Mouse (Mus musculus): Measurements from ENCODE around the gene Nek8.

Nek8 gene

DNA sequence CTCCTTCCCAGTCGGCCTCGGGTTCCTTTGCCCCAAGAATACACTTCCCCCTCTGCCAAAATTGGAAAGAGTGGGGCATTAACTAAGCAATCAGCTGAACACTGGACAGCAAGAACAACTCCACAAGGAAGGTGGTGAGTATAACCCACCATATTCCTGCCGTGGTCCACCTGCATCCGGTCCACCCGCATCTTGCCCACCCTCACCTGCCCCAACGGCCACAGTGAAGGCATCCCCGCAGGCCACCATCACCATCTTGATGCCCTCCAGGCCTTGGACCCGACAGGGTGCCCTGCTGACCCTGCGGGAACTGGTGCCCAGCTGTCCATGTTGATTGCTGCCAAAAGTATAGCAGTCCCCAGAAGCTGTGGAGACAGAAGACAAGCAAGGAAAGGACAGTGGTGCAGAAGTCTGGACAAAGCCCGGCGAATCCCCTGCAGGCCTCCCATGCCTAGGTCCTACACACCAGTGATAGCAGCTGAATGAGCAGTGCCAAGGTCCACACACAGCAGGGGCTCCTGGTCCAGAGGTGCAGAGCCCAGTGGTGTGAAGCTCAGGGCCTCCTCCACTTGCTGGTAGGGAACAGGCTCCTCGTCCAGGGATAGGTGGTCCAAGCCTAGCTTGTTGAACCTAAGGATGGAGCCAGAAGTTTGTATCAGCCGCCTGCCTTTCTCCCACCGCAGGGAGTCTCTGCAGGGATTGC is 9.1 kb downstream of the Nek8 start:
- no peak for DNase-seq (ENCODE audit: low read depth, low spot score)

DNA sequence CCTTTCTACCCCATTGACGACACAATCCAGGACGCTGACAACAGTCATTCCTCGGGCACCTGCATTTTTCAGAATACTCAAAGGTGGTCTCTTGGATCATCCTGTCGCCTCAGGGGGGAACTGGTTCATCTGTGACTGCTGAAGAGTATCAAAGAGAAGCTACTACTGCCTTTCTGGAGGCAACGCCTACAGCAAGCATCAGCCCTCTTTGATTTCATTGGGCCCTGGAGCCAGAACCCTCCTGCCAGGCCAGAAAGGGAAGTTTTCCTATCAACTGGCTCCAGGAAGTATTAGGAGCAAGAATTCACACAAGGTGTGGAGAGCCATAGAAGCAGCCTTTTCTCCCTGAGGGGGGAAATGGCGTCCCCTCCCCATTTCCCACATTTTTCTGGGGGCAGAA is 9.8 kb downstream of the Nek8 start:
- DNase-seq (ENCODE audit: low read depth, low spot score), result peak; percentile 50

DNA sequence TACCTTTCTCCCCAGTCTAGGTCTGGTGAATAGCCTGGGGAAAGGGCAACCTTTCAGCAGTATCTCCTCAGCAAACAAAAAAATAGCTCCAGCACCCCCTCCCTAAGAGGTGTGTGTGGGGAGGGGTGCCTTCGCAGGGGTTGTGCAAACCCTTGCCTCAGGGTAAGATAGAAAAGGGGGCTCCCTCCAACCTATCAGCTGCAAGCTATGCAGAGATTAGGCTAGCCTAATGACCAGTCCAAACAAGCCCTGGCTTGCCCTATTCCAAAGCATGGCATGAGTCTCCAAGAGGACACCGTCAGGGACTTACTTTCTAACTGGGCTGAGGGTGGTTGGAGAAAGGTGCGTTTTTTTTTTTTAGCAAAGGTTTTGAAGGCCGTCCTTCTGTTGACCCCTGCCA is 10.3 kb downstream of the Nek8 start:
- peak; percentile 45 for DNase-seq (ENCODE audit: low read depth, low spot score)

DNA sequence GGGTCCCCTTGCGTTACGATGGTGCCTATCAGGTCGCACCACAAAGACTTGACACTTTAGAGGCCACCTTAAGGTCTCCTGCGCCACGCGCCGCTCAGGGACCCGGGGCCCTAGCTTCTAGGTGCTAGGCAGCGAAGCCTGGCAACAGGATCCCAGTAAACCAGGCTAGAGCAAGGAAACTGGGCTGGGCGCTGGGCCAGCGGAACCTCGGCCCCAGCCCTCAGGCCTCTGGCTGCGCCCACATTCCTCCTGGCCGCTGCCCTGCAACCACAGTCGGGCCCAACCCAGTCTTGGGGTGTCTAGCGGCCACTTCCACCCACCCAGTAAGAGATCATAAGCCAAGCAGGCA is 10.7 kb downstream of the Nek8 start:
- no peak for DNase-seq (ENCODE audit: low read depth, low spot score)

DNA sequence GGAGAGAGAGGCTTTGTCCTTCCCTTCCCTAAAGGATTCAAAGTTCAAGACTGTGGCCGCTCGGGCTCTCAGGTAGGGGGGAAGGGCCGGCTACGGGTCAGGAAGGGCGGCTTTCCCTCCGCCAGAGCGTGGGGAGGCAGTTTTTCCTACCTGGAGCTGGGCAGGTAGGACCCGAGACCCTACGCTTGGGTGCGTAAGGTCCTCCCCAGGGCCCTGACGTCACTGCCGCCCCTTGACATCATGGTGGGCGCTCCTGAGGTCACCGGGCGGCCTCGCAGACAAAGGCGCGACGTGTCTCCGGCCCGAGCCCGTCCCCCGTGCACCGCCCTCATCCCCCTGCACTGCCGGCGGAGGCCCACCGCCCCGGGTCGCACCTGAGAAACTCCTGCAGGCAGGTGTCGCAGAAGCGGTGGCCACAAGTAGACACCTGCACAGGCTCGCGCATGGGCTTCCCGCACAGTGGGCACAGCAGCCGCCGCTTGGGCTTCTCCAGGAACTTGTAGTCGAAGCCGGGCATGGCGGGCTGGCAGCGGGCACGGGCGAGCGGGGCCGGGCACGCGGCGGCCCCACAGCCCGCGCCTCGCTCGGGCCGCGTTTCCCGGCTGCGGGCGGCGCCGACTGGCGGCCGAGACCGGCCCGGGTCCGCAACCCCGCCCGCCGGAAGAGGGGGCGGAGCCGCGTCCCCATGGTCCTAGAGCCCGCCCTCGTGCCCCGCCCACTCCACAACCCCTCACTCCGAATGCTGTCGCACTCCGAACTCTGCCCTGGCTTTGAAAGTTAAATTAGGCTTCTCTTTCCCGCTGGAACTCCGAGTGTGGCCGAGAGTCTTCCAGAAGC is 11.3 kb downstream of the Nek8 start, which contains the start of gene Traf4:
Traf4 (minus strand) TSS at position 666 of the 837 bp plus-strand sequence.
- peak; percentile 91 for DNase-seq (ENCODE audit: low read depth, low spot score)

DNA sequence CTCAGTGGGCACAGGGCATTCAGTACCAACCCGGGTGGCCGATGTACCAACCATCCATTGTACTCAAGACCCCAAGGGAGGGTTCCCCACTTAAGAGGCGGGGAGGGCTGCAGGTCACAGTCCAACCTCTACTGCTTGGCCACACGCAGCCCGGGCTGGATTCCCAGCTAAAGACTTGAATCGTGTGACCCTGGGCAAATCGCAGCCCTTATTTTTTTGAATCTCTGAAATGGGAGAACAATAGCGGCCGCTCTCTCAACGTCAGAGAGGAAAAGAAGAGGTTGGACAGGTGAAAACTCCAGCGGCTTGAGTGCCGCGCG is 11.9 kb downstream of the Nek8 start:
- no peak for DNase-seq (ENCODE audit: low read depth, low spot score)

DNA sequence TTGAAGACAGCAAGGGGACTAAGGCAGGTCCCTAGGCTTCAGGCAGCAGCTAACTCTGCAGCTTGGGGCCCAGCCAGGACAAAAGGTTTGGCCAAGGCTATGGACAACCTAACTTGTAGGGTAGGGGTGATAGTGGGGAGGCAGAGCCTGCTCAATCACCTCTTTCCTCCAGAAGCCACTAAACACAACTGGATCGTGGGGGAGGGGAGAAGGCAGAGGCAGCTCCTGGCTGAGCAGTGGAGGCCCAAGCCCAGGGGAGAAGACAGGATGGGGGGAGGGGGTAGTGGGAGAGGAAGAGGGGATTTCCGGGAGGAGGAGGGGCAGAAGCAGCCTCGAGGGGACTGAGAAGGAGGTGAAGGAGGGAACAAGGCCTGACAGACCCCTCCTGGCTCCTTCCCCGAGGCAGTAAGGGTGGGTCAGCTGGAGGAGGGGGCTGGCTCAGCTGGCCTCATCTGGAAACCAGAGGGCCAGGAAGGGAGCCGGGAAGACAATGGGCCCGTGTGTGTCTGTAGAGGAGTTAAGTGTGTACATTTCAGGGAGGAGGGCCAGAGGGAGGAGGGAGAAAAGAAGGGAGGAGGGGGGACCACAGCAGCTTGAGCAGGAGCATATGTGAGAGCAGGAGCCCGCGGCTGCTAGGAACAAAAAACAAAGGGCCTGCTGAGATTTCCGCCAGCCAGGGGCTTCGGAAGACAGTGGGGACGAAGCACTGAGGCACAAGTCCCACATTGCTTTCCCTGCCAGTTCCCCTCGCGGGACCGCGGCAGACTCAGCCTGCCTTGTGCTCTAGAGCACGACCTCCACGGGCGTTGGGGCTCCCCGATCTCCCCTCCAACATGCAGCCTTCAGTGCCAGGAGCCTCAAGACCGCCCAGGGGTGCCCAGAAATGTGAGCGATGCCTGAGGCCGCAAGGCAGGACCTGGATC is 12.5 kb downstream of the Nek8 start:
- DNase-seq (ENCODE audit: low read depth, low spot score), result peak; percentile 93

DNA sequence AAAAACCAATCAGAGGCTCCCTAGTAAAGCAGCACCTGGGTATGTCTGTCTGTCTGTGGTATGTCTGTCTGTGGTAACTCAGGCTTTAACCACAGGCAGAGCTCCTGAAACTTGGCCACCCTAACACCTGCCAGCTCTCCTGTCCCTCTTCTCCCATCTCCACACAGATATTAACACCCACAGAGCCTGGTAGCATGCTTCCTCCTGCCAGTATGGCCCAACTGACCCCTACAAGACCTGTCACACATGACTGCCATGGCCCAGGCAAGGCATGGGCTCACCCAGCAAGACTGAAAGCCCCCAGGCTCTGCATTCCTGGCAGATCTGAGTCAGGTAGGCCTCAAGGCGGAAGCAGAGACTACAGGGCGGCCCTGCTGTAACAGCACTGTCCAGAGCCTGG is 13.4 kb downstream of the Nek8 start:
- DNase-seq (ENCODE audit: low read depth, low spot score), result no peak

DNA sequence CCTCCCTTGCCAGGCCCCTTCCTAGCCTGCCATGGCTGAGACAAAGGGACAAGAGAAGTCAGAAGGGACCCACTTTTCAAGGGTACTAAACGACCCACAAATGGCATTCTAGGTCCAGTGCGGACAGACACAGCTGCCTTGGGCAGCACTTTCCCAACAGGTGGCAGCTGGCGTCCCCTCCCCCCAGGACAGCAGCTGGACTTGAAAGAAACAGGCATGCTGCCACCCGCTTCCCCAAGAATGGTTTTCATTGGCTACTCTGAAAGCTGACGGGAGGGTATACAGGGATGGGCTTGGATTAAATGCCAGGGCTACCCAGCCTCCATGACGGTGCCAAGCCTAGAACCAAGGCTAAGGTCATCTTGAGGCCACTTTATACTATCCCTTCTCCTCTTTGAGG is 14.0 kb downstream of the Nek8 start:
- no peak for DNase-seq (ENCODE audit: low read depth, low spot score)

DNA sequence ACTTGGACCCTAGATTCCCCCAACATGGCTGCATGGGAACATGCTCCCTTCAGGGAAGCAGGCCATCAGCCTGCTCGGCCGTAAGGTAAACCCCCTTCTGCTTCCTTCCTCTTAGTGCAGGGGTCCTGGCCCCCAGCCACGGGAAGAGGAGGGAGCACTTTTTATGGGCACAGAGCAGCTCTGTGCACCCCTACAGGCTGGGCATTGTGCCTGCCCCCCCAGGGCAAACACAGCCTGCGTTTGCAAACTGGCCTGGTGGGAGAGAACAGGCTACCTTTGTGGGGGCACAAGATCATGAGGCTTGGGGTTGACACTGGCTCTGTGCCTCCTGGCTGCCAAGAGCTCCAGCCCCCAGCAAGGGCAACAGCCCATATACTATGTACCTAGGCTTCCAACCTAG is 14.5 kb downstream of the Nek8 start:
- DNase-seq (ENCODE audit: low read depth, low spot score), result no peak

DNA sequence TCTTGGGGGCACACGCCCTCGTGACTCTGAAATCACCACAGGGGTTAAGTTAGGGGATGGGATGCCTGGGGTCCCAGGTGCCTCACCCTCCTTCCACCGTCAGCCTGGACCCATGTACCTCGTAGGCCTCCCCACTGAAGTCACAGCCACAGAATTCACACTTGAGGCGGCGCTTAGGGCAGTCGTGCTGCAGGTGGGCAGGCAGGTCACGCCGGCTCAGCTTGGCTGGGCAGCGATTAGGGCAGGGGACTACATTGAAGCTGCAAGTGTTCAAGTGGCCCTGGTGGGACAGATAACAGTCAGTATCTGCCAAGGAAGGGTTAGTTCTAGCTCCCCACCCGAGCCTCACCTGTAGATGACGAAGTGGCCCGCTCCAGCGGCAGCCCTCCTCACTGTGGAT is 15.3 kb downstream of the Nek8 start:
- DNase-seq (ENCODE audit: low read depth, low spot score), result no peak

DNA sequence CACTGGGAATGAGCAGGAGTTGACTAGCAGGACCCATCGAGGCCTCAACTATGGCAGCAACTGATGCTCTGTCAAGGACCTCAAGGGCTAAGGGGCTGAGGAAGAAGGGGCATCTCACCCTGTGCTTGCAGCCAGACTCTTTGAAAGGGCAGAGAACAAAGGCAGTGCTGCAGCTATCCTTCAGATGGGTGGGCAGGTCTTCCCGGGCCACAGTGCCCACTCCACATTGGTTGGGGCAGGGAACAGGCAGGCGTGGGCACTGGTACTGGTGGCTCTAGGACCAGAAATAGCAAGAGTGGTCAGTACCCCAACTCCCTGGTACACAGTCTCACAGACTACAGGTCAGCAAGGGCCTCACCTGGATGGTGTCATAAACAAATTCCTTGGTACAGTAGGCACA is 15.8 kb downstream of the Nek8 start:
- DNase-seq (ENCODE audit: low read depth, low spot score), result no peak

DNA sequence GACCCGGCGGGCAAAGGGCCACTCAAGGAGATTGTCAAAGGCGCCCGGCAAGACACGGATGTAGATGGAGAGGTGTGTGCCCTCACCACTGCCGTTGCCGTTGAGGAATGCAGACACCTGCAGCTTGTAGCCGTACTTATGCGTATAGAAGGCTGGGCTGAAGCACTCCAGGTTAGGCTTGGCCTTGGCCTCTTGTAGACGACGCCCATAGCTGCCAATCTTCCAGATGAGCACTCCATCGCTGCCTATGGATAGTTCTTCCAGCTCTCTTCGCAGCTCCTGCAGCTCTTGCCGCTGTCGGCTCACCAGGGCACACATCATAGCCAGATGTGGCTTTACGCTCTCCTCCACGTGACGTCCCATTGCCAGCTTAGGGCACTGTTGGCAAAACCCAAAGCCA is 16.3 kb downstream of the Nek8 start:
- peak; percentile 31 for DNase-seq (ENCODE audit: low read depth, low spot score)

DNA sequence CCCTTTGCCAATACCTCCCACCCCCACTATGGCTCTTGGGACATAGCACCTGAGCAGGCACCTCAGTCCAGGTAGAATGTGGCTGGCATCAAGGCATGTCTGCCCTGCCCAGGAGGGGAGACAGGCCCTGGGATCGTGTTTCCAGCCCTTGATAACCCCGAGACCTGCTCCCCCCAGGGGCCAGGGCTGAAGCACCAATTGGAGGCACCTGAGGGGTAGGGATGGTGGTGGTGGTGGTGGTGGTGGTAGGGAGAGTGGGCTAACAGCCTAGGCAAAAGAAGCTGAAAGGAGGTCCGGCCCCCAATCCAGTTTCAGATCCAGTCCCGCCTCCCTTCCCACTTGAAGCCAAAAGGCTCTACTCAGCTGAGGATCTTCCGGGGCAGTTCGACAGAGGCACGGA is 16.9 kb downstream of the Nek8 start:
- peak; percentile 34 for DNase-seq (ENCODE audit: low read depth, low spot score)

DNA sequence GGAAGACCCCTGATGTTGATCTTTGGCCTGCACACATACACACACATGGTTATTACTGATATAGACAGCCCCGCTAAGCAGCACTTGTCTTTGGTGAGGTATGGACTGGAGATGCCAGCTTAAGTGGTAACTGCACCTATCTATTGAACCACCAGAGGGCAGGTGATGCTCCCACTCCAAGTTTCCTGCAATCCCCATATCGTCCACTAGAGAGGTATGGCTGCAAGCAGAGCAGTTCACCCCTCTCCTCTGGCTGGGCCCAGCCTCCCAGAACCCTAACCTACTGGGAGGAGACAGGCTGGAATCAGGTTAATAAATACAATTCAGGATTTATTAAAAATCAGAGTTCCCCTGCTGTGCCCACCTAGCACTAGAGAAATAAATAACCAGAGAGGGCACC is 17.4 kb downstream of the Nek8 start:
- peak; percentile 95 for DNase-seq (ENCODE audit: low read depth, low spot score)

DNA sequence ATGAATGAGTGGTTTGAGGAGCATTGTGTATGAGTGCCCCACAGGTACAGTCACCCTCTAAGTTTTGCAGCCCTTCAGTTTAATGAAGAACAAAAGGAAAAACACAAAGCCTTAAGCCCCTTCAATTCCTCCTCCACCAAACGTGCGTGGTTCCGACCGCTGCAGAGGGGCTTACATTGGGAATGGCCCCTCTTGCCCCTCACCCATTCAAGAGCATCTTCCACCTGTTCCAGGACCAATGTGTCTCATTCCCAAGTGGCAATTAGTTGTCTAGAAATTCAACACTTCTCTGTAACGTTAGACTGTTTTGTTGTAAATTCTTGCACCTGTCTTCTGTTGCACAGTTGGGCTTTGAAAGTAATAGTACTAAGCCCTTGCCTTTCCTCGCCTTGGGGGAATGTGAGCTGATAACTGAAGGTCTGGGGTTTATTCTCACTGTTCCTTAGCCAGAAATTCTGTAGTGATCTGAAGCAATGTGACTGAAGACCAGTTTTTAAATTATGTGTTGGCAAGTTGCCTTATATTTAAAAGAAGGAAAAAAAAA is 20.2 kb downstream of the Nek8 start:
- no peak for DNase-seq (ENCODE audit: low read depth, low spot score)

DNA sequence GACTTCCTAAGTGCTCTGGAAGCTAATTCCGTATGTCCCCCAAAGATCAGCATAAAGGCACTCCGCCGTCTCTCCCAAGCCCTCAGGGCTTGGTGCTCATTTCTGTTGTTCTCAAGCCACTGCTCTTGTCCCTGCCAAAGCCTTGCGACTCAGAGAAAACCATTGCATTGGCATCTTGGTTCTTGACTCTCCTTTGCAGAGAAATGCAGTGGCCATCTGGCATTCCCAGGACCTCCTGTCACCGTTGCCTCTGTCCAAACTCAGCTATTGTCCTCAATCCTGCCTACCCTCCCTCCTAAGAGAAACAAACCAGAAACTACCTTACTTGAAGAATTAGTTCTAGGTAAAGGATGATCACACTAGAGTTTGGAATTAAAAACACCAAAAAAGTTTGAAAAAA is 20.8 kb downstream of the Nek8 start:
- no peak for DNase-seq (ENCODE audit: low read depth, low spot score)

DNA sequence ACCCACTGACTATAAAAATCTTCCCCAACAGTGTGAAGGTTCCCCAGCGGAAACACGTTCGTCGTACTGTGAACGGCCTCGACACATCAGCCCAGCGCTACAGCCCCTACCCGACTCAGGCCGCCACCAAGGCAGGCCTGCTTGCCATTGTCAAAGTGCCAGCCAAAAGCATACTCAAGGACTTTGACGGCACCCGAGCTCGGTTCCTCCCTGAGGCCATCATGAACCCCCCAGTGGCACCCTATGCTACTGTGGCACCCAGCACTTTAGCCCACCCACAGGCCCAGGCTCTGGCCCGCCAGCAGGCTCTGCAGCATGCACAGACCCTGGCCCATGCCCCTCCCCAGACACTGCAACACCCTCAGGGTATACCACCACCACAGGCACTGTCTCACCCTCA is 22.7 kb downstream of the Nek8 start:
- DNase-seq (ENCODE audit: low read depth, low spot score), result no peak

DNA sequence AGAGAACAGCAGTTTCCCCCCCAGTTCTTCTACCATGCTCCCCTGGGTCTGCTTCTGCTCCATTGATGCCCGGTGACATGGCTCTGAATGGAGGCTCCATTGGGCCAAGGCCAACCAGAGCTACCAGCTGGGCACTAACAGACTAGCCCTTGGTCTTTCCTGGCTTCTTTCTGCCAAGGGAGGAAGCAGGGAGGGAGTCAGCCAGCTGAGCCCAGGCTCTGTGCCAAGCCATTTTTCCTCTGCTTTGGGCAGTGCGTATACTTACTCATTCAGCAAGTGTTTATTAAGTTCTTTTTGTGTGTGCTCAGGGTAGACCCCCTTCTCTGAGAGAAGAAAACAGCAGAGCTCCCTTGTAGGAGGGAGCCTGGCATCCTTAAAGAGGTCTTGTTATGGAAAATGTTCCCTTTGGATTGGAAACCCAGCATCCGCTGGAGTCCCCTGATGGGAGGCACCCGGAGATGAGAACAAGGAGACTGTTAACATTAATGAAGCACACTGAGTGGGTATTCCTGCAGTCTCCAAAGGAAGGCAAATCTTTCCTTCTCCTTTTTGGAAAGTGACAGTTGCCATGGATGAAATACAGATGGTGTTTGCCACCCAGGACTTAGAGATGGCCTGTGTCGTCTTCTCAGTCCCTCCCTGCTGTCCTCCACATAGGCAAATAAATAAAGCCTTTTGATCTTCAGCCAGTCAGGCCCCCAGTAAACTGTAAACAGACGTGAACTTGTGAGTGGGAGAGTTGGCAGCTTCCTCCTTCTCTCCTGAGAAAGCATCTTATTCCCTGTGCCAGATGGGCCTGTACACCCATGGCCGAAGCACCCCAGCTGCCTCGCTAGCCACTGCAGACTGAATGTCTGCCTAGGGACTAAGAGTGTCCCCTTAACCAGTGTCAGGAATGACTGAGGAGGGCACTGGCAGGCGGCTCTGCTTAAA is 23.9 kb downstream of the Nek8 start:
- DNase-seq (ENCODE audit: low read depth, low spot score), result no peak

DNA sequence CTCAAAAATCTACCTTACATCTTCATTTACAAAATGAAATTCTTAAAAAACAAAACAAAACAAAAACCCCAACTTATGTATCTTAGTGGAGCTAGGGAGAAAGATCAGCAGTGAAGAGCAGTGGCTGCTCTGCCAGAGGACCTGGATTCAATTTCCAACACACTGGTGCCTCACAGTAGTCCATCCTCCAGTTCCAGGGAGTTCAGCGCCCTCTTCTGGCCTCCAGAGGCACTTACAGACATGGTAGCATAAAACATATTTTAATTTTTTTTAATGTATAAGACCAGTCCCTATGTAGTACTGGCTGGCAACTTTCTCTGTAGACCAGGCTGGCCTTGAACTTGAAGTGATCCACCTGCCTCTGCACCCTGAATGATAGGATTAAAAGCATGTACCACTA is 25.3 kb downstream of the Nek8 start:
- DNase-seq (ENCODE audit: low read depth, low spot score), result peak; percentile 77

Measured in R1 (cell line).